Mouse (Mus musculus) frontal cortex, postnatal 36 days (tissue): ENCODE data around the gene Flvcr2.
"Not testable (repeated sequence)": the region's sequence is repeated elsewhere in the genome, so short reads cannot be mapped to it uniquely, and the experiment has no call there.

Experiments used
- DNase-seq, 2 experiments: peaks; one replicate each; pipeline ENCODE4 v3.0.0; 2022; ENCODE audit warnings: low spot score in 2 of 2

Flvcr2 gene

GRCm38 (mm10) chr12:85745827-85746695, at the start of gene Flvcr2:
Gene Flvcr2, plus strand, starts transcription at chr12:85746539.
- DNase-seq: peak; percentile 65 to 73

- DNase-seq: not testable (repeated sequence)
These were observed 48.2 kb upstream of the Flvcr2 start for GRCm38 (mm10) chr12:85698179-85698578.

- DNase-seq: no peak
These were observed 46.0 kb upstream of the Flvcr2 start for GRCm38 (mm10) chr12:85700191-85700841.

DNA sequence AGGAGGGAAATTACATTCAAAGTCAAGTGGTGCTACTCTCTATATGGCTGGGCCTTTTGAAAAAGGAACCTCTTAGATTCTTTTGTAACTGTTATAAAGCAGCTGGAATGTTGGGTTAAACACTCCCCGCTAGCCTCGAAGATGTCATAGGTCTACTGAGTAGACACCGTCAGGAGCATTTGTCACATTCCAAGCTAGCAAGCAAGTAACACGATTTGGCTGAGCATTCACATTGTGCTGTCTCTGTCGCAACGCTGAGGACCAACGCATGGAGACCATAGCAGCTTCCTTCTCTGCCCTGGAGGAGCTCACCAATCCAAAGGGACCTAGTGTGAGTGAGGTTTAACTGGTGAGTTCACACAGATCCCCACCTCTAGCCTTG, 45.5 kb upstream of the Flvcr2 start:
- no peak for DNase-seq

DNA sequence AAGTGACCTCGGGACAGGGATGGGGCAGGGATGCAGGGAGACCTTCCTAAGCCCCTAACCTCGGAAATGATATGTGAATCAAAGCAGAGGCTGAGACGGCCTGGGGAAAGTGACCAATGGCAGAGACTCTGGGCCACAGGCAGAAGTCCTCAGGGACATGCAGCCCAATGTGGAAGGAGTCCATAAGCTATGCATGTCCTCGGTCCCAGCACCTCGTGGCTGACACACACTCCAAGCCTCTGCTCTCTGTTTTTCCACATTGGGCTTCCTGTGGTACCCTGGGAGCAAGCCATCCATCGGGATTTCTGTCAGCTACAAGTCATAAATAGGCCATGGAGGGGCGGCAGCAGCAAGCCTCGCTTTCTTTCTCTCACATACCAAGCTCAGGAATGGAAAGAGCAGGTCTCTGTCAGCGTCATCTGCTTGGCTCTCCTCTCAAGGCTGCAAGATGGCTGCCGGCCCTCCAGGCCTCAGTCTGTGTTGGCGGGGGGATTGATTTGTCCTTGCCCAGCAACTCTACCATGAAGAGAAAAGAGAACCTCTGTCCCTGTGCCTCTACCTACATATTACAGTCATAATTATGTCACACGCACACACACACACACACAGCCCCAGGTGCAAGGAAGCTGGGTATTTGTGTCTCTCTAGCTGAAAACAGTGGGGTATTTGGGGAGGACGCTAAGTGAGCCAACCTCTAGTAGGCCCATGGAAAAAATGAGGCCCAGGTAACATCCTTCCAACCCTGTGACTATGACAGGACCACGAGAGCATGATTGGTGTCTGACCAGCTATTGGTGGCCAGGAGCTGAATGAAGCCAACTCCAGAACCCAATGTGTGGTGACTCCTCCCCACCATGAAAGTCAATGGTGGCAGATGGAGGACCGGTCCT, 43.9 kb upstream of the Flvcr2 start:
- no peak for DNase-seq

DNA sequence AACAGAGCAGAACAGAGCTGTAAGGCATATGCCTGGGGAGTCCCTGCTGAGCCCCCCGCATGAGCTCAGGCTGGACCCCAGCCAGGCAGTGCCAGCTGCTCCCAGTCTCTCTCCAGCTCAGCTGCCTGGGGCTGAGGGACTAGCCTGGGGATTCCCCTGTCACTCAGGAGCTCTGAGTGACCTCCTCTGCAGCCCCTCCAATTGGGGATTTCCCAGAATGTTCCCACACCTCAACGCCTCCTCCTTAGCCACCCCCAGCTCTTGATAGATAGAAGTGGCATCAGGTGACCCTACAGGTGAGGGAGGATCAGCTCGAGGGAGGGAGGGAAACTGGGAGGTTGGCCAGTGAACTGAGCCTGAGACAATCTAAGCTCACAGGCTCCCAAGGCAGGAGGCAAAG, 42.8 kb upstream of the Flvcr2 start:
- no peak for DNase-seq

DNA sequence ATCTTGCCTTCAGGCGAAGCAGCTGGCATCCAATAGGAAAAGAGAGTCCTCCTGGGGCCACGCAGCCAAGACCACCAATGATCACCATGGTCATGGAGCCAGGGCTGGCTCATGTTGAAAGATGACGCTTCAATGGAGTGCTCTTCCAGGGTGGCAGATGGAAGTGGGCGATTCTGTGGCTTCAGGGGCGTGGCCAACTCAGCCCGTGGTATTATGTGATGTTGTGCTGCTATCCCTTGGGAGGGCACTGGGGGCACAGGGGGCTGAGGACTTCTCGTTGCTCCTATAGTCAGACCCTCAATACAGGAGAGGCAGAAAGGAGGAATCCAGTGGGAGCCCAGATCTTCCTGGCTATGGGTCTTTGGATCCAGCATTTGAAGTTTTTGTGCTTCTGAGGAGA, 41.8 kb upstream of the Flvcr2 start:
- no peak for DNase-seq

DNA sequence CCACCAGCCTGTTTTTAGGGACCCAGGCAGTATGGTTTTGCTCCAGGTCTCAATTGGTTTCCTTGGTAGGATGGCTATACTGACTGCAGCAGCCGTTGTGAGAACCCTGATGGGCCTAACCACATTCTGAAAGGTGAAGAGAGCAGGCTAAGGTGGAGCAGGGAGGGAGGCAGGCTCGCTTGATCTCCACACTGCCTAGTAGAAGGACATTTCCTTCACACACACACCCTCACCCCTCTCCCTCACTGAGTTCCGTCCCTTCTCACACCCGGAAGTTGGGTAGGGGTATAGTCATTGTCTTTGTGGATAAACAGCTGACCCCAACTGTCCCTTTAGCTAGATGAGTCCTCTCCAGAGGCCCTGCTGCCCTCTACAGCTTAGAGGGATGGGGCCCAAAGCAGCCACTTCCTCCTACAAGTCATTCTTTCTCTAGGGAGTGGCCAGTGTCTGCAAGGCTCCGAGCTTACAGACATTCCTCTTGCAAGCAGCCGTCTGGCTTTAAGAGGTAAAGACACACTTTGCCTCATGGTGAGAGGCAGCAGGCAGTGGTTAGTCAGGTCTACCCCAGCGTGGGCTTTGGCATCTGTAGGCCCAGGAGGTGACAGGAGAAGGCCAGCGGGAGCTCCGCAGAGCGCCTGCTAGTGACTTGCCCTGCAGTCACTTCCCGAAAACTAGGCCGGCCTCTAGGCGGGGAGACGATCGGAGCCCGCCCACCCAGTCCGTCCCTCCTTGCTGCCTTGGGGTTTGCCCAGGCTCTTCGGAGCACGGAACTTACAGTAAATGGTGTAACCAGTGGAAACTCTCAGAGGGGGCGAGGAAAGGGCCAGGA, 41.1 kb upstream of the Flvcr2 start:
- DNase-seq: peak; percentile 26 to 35

GRCm38 (mm10) chr12:85705831-85706530, 40.4 kb upstream of the Flvcr2 start:
- no peak for DNase-seq

- DNase-seq: no peak
These were observed 39.4 kb upstream of the Flvcr2 start for GRCm38 (mm10) chr12:85706906-85707305.

GRCm38 (mm10) chr12:85707391-85707790, 38.9 kb upstream of the Flvcr2 start:
- DNase-seq: no peak

DNA sequence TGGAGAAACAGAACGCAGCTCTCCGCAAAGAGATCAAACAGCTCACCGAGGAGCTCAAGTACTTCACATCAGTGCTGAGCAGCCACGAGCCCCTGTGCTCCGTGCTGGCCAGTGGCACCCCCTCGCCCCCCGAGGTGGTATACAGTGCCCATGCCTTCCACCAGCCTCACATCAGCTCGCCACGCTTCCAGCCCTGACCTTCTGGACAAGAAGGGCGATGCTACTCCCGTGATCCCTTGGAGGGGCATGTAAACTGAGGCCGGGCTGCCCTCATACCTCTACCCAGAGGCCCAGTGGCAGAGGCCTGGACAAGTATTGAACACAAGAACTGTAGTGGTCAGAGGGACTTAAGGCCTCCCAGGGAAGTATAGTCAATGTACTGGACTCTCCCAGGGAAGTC, 37.8 kb upstream of the Flvcr2 start:
- no peak for DNase-seq

GRCm38 (mm10) chr12:85710695-85711094, 35.6 kb upstream of the Flvcr2 start:
- DNase-seq: no peak

- DNase-seq: no peak
These were observed 33.8 kb upstream of the Flvcr2 start for GRCm38 (mm10) chr12:85712587-85712986.

- DNase-seq: no peak
These were observed 32.2 kb upstream of the Flvcr2 start for GRCm38 (mm10) chr12:85714126-85714525.

DNA sequence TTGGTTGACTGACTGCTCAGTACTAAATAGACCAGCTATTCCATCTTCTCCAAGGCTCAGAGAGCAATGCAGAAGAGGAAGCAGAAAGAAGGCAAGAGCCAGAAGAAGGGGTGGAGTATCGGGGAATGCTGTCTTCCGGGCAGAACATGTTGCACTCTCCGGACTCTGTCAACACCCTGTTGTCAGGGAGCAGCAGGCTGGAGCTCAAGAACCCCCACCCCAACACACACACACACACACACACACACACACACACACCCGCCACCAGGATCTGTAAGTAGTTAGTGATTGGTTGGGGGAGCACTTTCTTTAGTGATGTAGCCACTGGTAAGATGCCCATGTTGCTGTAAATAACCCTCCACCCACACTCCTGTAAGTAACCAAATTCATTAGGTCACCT, 21.0 kb upstream of the Flvcr2 start:
- DNase-seq: no peak

- DNase-seq: no peak
These were observed 19.5 kb upstream of the Flvcr2 start for GRCm38 (mm10) chr12:85726729-85727397.

- no peak for DNase-seq
These were observed 18.2 kb upstream of the Flvcr2 start for GRCm38 (mm10) chr12:85728181-85728580.

GRCm38 (mm10) chr12:85729022-85729944, 17.1 kb upstream of the Flvcr2 start:
- DNase-seq: peak; percentile 54 to 59
